Mouse (Mus musculus) MEL (cell line): ENCODE results near the gene Gtf2ird1.

Source experiments
- CTCF ChIP-seq, 3 experiments: IDR thresholded peaks in 2 of 3; conservative IDR thresholded peaks in 1 of 3; 2 replicates each; pipeline ENCODE4 v1.5.1; 2011 to 2012; ENCODE audit warnings: low read length in 3 of 3, low read depth in 2 of 3, mild to moderate bottlenecking in 2 of 3, improper control_type of control experiment in 1 of 3, inconsistent platforms in 1 of 3, mixed read lengths in 1 of 3, moderate library complexity in 1 of 3; ENCODE audit not compliant: control insufficient read depth in 1 of 3, insufficient read depth in 1 of 3, poor library complexity in 1 of 3, severe bottlenecking in 1 of 3
- GATA1 ChIP-seq: IDR thresholded peaks from 2 replicates; pipeline ENCODE4 v1.6.1; 2011; ENCODE audit warnings: low read depth, low read length, improper control_type of control experiment
- NRF1 ChIP-seq: IDR thresholded peaks from 2 replicates; pipeline ENCODE4 v1.6.1; 2014; ENCODE audit warnings: low read depth, mild to moderate bottlenecking, inconsistent platforms, low read length, improper control_type of control experiment, moderate library complexity; ENCODE audit not compliant: poor library complexity, insufficient read depth, severe bottlenecking
- TAL1 ChIP-seq: IDR thresholded peaks from 2 replicates; pipeline ENCODE4 v1.6.1; 2012; ENCODE audit warnings: mild to moderate bottlenecking, inconsistent platforms, low read length, moderate library complexity, mixed read lengths

- no peak for TF ChIP-seq GATA1
- TF ChIP-seq NRF1, result no peak
- TF ChIP-seq TAL1, result no peak
- peak; percentile 74 to 85 (median 84) for TF ChIP-seq CTCF (IDR thresholded peaks at IDR 0.05 in 2 of 3, conservative IDR thresholded peaks at IDR 0.05 in 1 of 3; ENCODE audit: control insufficient read depth in 1 of 3, insufficient read depth in 1 of 3, low read depth in 2 of 3, low read length in 3 of 3, poor library complexity in 1 of 3, severe bottlenecking in 1 of 3)
These were observed 33.1 kb upstream of the Gtf2ird1 start for GRCm38 (mm10) chr5:134489583-134489982.
